Mouse (Mus musculus): ENCODE results near the gene Dennd6a.

DNA sequence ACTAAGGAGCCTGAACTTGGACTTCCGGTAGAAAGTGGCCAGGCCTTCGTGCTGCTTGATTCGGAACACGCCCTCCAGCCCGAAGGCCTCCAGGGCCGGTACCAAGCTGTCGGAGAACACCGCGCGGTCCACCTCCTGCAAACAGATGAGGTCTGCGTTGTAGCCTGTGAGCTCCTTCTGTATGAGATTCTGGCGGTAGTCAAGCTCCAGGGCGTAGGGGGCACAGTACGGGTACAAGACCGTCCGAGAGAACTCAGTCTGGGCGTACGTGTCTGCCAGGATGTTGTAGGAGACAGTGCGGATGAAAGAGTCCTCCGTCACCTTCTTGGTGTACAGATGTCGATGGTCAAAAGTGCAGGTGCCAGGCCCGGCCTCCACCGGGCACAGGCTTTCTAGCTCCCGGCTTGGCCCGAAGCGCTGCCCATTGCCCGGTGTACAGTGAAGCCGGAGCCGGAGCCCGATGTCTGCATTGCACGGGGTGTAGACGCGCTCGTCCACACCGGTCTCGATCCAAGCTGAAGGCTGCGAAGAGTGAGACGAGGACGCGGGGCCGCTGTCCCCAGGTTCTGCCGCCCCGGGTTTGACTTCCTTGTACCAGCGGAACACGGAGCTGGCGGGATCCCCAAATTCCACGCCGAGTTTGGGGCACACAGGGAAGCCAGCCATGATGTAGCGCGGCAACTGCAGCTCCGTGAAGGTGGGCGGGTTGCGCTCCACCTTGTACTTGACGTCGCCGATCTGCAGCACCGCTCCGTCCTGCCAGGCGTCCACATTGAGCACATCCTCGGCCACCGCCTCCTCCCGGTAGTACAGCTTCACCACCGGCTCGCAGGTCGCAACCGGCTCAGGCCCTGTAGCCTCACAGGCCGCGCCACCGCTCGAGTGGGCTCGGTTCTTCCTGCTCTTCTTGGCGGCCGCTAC, 95.0 kb downstream of the Dennd6a start:
- no peak for TF ChIP-seq CTCF (IDR thresholded peaks at IDR 0.05; ENCODE audit: low read depth, low read length)
- no peak for TF ChIP-seq POLR2A (IDR thresholded peaks at IDR 0.05; ENCODE audit: borderline replicate concordance, low read depth, low read length)

All from bone marrow macrophage, adult 2 months (primary cell).